Mouse (Mus musculus) cerebellum, adult 2 months (tissue): ENCODE results near the gene Tulp1.

Experiments
- CTCF ChIP-seq: fragments of 200-500 bp; IDR thresholded peaks from 2 replicates; pipeline ENCODE4 v1.5.1; 2011; ENCODE audit warnings: low read depth, mild to moderate bottlenecking, control low read depth, low read length, moderate library complexity, borderline replicate concordance; ENCODE audit not compliant: insufficient read depth
- POLR2A ChIP-seq: fragments of 200-500 bp; IDR thresholded peaks from 2 replicates; pipeline ENCODE4 v1.6.1; 2011; ENCODE audit warnings: low read length, control low read depth, borderline replicate concordance; ENCODE audit not compliant: insufficient read depth

GRCm38 (mm10) chr17:28313880-28314225 is 51.2 kb downstream of the Tulp1 start:
- TF ChIP-seq CTCF: no peak
- no peak for TF ChIP-seq POLR2A
